Comparison of ENCODE assay signal across 8 mouse cellular contexts in the genomic region with DNA sequence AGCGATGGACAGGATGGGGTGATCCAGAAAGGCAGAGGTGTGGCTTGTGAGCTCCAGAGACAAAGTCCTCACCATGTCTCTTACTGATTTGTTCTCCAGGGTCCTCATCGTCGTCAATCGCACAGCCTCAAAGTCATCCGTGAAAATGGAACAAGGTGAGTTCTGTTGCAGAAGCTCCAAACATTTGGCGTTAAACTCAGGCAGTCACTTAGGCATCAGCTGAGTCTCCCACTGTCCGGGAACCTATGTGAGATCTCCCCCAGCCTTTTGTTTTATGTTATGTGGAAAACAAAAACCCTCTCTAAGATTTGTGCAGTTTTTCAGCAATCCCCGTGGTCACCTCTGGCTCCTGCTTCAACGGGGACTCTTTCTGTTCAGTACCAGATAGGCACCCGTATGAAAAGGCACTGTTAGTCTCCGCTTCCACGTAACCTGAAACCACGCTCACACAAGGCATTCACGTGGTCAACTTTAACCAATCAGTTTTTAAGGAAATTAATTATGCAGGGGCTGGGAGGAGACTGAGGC. TPM values are rescaled to one million over a fixed set of nuclear protein-coding genes. Genes with fewer than 3 reads are reported as not detected.
DNase-seq lines count a peak whose midpoint lies in the region; ATAC-seq lines count a peak whose summit lies in the region.

No protein-coding gene starts in this region.

- peak; percentile 91 for ATAC-seq in lung, embryonic 16.5 days (ENCODE audit: low read depth)
- peak; percentile 61; the same call in 1 of the 2 replicates for ATAC-seq in hindbrain, embryonic 13.5 days (ENCODE audit: low FRiP score)

- 13% methylated on average over 14 of the region's 14 CpGs for WGBS in lung, embryonic 16.5 days
- WGBS in hindbrain, embryonic 13.5 days = 22% methylated on average over 14 of the region's 14 CpGs

- no peak for DNase-seq in lung, postnatal 36 days
- peak; percentile 65 for DNase-seq in embryo, embryonic 9.5 days (ENCODE audit: extremely low spot score)
- DNase-seq in mesoderm, embryonic 11.5 days (ENCODE audit: low read depth, low spot score) = peak; percentile 80
- DNase-seq in ovary, postnatal 10 days (ENCODE audit: low spot score) = no peak
- DNase-seq in gastrocnemius, adult 8-10 months (ENCODE audit: low spot score in 2 of 2) = no peak
- DNase-seq in cerebellum, adult 8-10 months = no peak

- no peak overlapping the region for H3K27ac ChIP-seq in lung, embryonic 16.5 days (ENCODE audit: low read length)
- H3K27ac ChIP-seq in hindbrain, embryonic 13.5 days = peak overlapping the region; percentile 79

- peak overlapping the region; percentile 61 for H3K9ac ChIP-seq in lung, embryonic 16.5 days (ENCODE audit: low read length)
- H3K9ac ChIP-seq in hindbrain, embryonic 13.5 days = peak overlapping the region; percentile 63

- H3K9me3 ChIP-seq in lung, embryonic 16.5 days (ENCODE audit: control insufficient read depth, low read length) = no peaks in the 10 kb centered on the region
- H3K9me3 ChIP-seq in hindbrain, embryonic 13.5 days = no peaks in the 10 kb centered on the region

- no peaks in the 10 kb centered on the region for H3K27me3 ChIP-seq in lung, embryonic 16.5 days (ENCODE audit: control insufficient read depth, insufficient read depth, low read depth, low read length)
- H3K27me3 ChIP-seq in hindbrain, embryonic 13.5 days = no peaks in the 10 kb centered on the region

- peak overlapping the region; percentile 64 for H3K4me2 ChIP-seq in lung, embryonic 16.5 days (ENCODE audit: low read depth, low read length)
- H3K4me2 ChIP-seq in hindbrain, embryonic 13.5 days = peak overlapping the region; percentile 54

- H3K4me3 ChIP-seq in lung, embryonic 16.5 days (ENCODE audit: low read length) = peak overlapping the region; percentile 49
- H3K4me3 ChIP-seq in hindbrain, embryonic 13.5 days = peak overlapping the region; percentile 32

- no peaks in the 10 kb centered on the region for H3K36me3 ChIP-seq in lung, embryonic 16.5 days (ENCODE audit: control insufficient read depth, insufficient read depth, low read length)
- no peaks in the 10 kb centered on the region for H3K36me3 ChIP-seq in hindbrain, embryonic 13.5 days

- peaks cover 5% of the 10 kb centered on the region for H3K4me1 ChIP-seq in lung, embryonic 16.5 days (replicated peaks; ENCODE audit: control insufficient read depth, insufficient read depth, low read length)
- peaks cover 18% of the 10 kb centered on the region for H3K4me1 ChIP-seq in hindbrain, embryonic 13.5 days (replicated peaks)

RNA-seq across cellular contexts. Expression of gene Plet1, which starts 6.7 kb away (rescaled TPM):
- polyA plus RNA-seq in lung, embryonic 16.5 days (2015; fragmentation: Nextera tagmentation; extraction: Ambion mirVana) = 4.1 and 8.3 TPM in 2 replicates
- polyA plus RNA-seq in hindbrain, embryonic 13.5 days (2015; fragmentation: Nextera tagmentation; extraction: Ambion mirVana) = 0.48 and 0.63 TPM in 2 replicates
- total RNA-seq in gastrocnemius, adult 8-10 months (2022) = under 1 TPM in 2 of 4 experiments, not detected in 2; 0.19 to 0.27 TPM

RNA-seq across cellular contexts. Expression of gene Pts, which starts 27.5 kb away (rescaled TPM):
- polyA plus RNA-seq in lung, embryonic 16.5 days (2015; fragmentation: Nextera tagmentation; extraction: Ambion mirVana) = 74.6 and 74.7 TPM in 2 replicates
- 119 and 128 TPM in 2 replicates for polyA plus RNA-seq in hindbrain, embryonic 13.5 days (2015; fragmentation: Nextera tagmentation; extraction: Ambion mirVana)
- total RNA-seq in gastrocnemius, adult 8-10 months (2022) = 10 to 100 TPM; 10.1 to 13.7 (median 11.7) TPM

RNA-seq across cellular contexts. Expression of gene Il18, which starts 53.6 kb away (rescaled TPM):
- 5.0 and 6.5 TPM in 2 replicates for polyA plus RNA-seq in lung, embryonic 16.5 days (2015; fragmentation: Nextera tagmentation; extraction: Ambion mirVana)
- 17.3 and 17.9 TPM in 2 replicates for polyA plus RNA-seq in hindbrain, embryonic 13.5 days (2015; fragmentation: Nextera tagmentation; extraction: Ambion mirVana)
- 1 to 10 TPM in 3 of 4 experiments, under 1 TPM in 1; 0.63 to 2.0 (median 1.6) TPM for total RNA-seq in gastrocnemius, adult 8-10 months (2022)

RNA-seq across cellular contexts. Expression of gene Bco2, which starts 53.9 kb away (rescaled TPM):
- polyA plus RNA-seq in lung, embryonic 16.5 days (2015; fragmentation: Nextera tagmentation; extraction: Ambion mirVana) = 0.09 and 0.35 TPM in 2 replicates
- 0.30 and 0.35 TPM in 2 replicates for polyA plus RNA-seq in hindbrain, embryonic 13.5 days (2015; fragmentation: Nextera tagmentation; extraction: Ambion mirVana)
- under 1 TPM; 0.13 to 0.47 (median 0.44) TPM for total RNA-seq in gastrocnemius, adult 8-10 months (2022)

Comparison
In these comparisons a context has a peak if more than half of its experiments do, and no peak if none do; other contexts are left out.
1. DNase-seq: peak in embryo, embryonic 9.5 days (single experiment) and mesoderm, embryonic 11.5 days (single experiment); none in lung, postnatal 36 days (single experiment), ovary, postnatal 10 days (single experiment), gastrocnemius, adult 8-10 months (0 of 2) and cerebellum, adult 8-10 months (single experiment).